Mouse (Mus musculus): Measurements from ENCODE around the gene Grin3b. TPM values are rescaled to one million over a fixed set of nuclear protein-coding genes. Genes with fewer than 3 reads are reported as not detected.

Gene Grin3b
- total RNA-seq, 2 experiments from 2014 or later: not detected

- ATAC-seq (replicated peaks; ENCODE audit: low FRiP score, poor library complexity, severe bottlenecking): no peak
Observed at GRCm38 (mm10) chr10:79960671-79961294, 9.7 kb upstream of the Grin3b start.

GRCm38 (mm10) chr10:79964727-79965126 is 5.8 kb upstream of the Grin3b start:
- ATAC-seq (replicated peaks; ENCODE audit: low FRiP score, poor library complexity, severe bottlenecking): no peak

GRCm38 (mm10) chr10:79965325-79965724 is 5.2 kb upstream of the Grin3b start:
- ATAC-seq (replicated peaks; ENCODE audit: low FRiP score, poor library complexity, severe bottlenecking): no peak

- no peak for ATAC-seq (replicated peaks; ENCODE audit: low FRiP score, poor library complexity, severe bottlenecking)
Observed at GRCm38 (mm10) chr10:79966886-79967400, 3.6 kb upstream of the Grin3b start.

GRCm38 (mm10) chr10:79968181-79968580 is 2.3 kb upstream of the Grin3b start:
- no peak for ATAC-seq (replicated peaks; ENCODE audit: low FRiP score, poor library complexity, severe bottlenecking)

GRCm38 (mm10) chr10:79969124-79969568 is 1.4 kb upstream of the Grin3b start:
- ATAC-seq (replicated peaks; ENCODE audit: low FRiP score, poor library complexity, severe bottlenecking): no peak

- ATAC-seq (replicated peaks; ENCODE audit: low FRiP score, poor library complexity, severe bottlenecking): no peak
Observed at GRCm38 (mm10) chr10:79971183-79971497, 625 bp downstream of the Grin3b start.

GRCm38 (mm10) chr10:79972831-79973230 is 2.3 kb downstream of the Grin3b start:
- no peak for ATAC-seq (replicated peaks; ENCODE audit: low FRiP score, poor library complexity, severe bottlenecking)

GRCm38 (mm10) chr10:79974087-79974486 is 3.6 kb downstream of the Grin3b start:
- no peak for ATAC-seq (replicated peaks; ENCODE audit: low FRiP score, poor library complexity, severe bottlenecking)

- ATAC-seq (replicated peaks; ENCODE audit: low FRiP score, poor library complexity, severe bottlenecking): no peak
Observed at GRCm38 (mm10) chr10:79974668-79975067, 4.2 kb downstream of the Grin3b start.

GRCm38 (mm10) chr10:79976071-79976721 is 5.7 kb downstream of the Grin3b start:
- no peak for ATAC-seq (replicated peaks; ENCODE audit: low FRiP score, poor library complexity, severe bottlenecking)

- ATAC-seq (replicated peaks; ENCODE audit: low FRiP score, poor library complexity, severe bottlenecking): no peak
Observed at GRCm38 (mm10) chr10:79976722-79977107, 6.2 kb downstream of the Grin3b start.

- no peak for ATAC-seq (replicated peaks; ENCODE audit: low FRiP score, poor library complexity, severe bottlenecking)
Observed at GRCm38 (mm10) chr10:79977324-79977723, 6.8 kb downstream of the Grin3b start.

GRCm38 (mm10) chr10:79978061-79978460 is 7.5 kb downstream of the Grin3b start:
- ATAC-seq (replicated peaks; ENCODE audit: low FRiP score, poor library complexity, severe bottlenecking): no peak

- ATAC-seq (replicated peaks; ENCODE audit: low FRiP score, poor library complexity, severe bottlenecking): no peak
Observed at GRCm38 (mm10) chr10:79979401-79980155, 9.1 kb downstream of the Grin3b start.

GRCm38 (mm10) chr10:79983205-79983604 is 12.7 kb downstream of the Grin3b start:
- ATAC-seq (replicated peaks; ENCODE audit: low FRiP score, poor library complexity, severe bottlenecking): no peak

- ATAC-seq (replicated peaks; ENCODE audit: low FRiP score, poor library complexity, severe bottlenecking): no peak
Observed at GRCm38 (mm10) chr10:79983670-79984069, 13.2 kb downstream of the Grin3b start.

- peak; percentile 50 for ATAC-seq (replicated peaks; ENCODE audit: low FRiP score, poor library complexity, severe bottlenecking)
Observed at GRCm38 (mm10) chr10:79984195-79984816, 13.8 kb downstream of the Grin3b start, which contains the start of gene Tmem259. TSS of gene Tmem259 (minus strand) at chr10:79984330.

GRCm38 (mm10) chr10:79984871-79985270 is 14.4 kb downstream of the Grin3b start:
- peak; percentile 70 for ATAC-seq (replicated peaks; ENCODE audit: low FRiP score, poor library complexity, severe bottlenecking)
